8 mouse cellular contexts compared by ENCODE assay signal in the genomic region with DNA sequence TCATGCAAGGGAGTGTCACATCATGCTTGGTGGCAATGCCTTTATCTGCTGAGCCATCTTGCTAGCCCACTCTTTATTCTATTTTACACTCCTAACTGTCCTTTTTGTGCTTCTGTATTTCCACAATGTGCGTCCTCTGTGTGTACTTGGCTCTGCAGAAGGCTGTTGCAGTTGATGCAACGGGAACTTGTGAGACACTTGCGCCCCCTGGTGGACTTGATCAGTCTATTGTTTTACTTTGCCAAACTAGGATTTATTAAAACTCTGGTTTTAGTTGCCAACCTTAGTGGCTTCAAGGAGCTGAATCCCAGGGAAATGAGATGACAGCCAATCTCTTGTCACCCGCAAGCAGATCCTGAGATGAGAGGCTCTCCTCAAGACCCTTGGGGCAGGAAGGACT. TPM values are rescaled to one million over a fixed set of nuclear protein-coding genes. Genes with fewer than 3 reads are reported as not detected.
A peak's percentile ranks its signal among the peaks of the same experiment; 100 is the strongest.
DNase-seq lines count a peak whose midpoint lies in the region; ATAC-seq and TF ChIP-seq lines count a peak whose summit lies in the region.

No protein-coding gene starts in this region.

- peak; percentile 83 for TF ChIP-seq CTCF in midbrain, postnatal 0 days (IDR thresholded peaks at IDR 0.05)

- peak; percentile 38 for ATAC-seq in granulocyte monocyte progenitor cell, adult 5-6 weeks (replicated peaks; ENCODE audit: poor library complexity, severe bottlenecking)
- ATAC-seq in midbrain, postnatal 0 days (ENCODE audit: low FRiP score) = no peak

- H3K4me2 ChIP-seq in midbrain, postnatal 0 days (ENCODE audit: low read depth, low read length, poor library complexity, severe bottlenecking) = no peak overlapping the region

- H3K27me3 ChIP-seq in heart, embryonic 10.5 days (ENCODE audit: insufficient read depth, poor library complexity, severe bottlenecking) = no peaks in the 10 kb centered on the region
- H3K27me3 ChIP-seq in midbrain, postnatal 0 days (ENCODE audit: insufficient read depth, low read length) = no peaks in the 10 kb centered on the region
- no peaks in the 10 kb centered on the region for H3K27me3 ChIP-seq in splenic B cell, adult 2 months (ENCODE audit: control insufficient read depth, insufficient read depth, low read length, poor library complexity, severe bottlenecking)

- WGBS in heart, embryonic 10.5 days = 21% methylated on average over 4 of the region's 4 CpGs
- WGBS in midbrain, postnatal 0 days = 11% methylated on average over 4 of the region's 4 CpGs

- H3K9ac ChIP-seq in midbrain, postnatal 0 days (replicated peaks; ENCODE audit: low read length, poor library complexity, severe bottlenecking) = no peak overlapping the region

- DNase-seq in heart, adult 11 months = peak; percentile 94
- DNase-seq in heart, embryonic 10.5 days (ENCODE audit: low spot score) = no peak
- peak; percentile 78 for DNase-seq in NIH3T3 (ENCODE audit: low read depth)
- peak; percentile 89 to 95 for DNase-seq in cerebellum, postnatal 14 days
- peak; percentile 25 to 40 for DNase-seq in left cerebral cortex, adult 8-10 months (ENCODE audit: low spot score in 2 of 2)
- DNase-seq in midbrain, postnatal 0 days (ENCODE audit: low spot score) = peak; percentile 85
- DNase-seq in splenic B cell, adult 2 months (ENCODE audit: low read depth, low spot score) = peak; percentile 92

- H3K4me1 ChIP-seq in heart, embryonic 10.5 days = 0 out of 2 replicates have a peak, but pooled peaks cover 7% of the 10 kb centered on the region
- H3K4me1 ChIP-seq in midbrain, postnatal 0 days (ENCODE audit: insufficient read depth, low read length) = no peaks in the 10 kb centered on the region

- H3K9me3 ChIP-seq in heart, embryonic 10.5 days = no peaks in the 10 kb centered on the region
- no peaks in the 10 kb centered on the region for H3K9me3 ChIP-seq in midbrain, postnatal 0 days (ENCODE audit: low read length)

- no peaks in the 10 kb centered on the region for H3K36me3 ChIP-seq in heart, embryonic 10.5 days
- no peaks in the 10 kb centered on the region for H3K36me3 ChIP-seq in midbrain, postnatal 0 days (ENCODE audit: insufficient read depth, low read length)
- H3K36me3 ChIP-seq in splenic B cell, adult 2 months (ENCODE audit: control insufficient read depth, insufficient read depth, low read length, poor library complexity, severe bottlenecking) = no peaks in the 10 kb centered on the region

- H3K27ac ChIP-seq in heart, embryonic 10.5 days = no peak overlapping the region
- H3K27ac ChIP-seq in midbrain, postnatal 0 days (ENCODE audit: low read depth, low read length) = no peak overlapping the region

- H3K4me3 ChIP-seq in heart, embryonic 10.5 days = no peak overlapping the region
- H3K4me3 ChIP-seq in midbrain, postnatal 0 days (ENCODE audit: low read depth, low read length) = no peak overlapping the region

RNA-seq across cellular contexts. Expression of a gene that starts 2.0 kb away (rescaled TPM):
- 2.9 TPM in 2 replicates for polyA plus RNA-seq in heart, embryonic 10.5 days (2016; fragmentation: Nextera tagmentation; extraction: Ambion mirVana)
- total RNA-seq in granulocyte monocyte progenitor cell, adult 5-6 weeks (2014; fragmentation: Nextera tagmentation) = not detected in 2 replicates
- total RNA-seq in granulocyte monocyte progenitor cell, adult 5-6 weeks (2017) = 4.3 TPM in 1 of 2 replicates, not detected in the other
- 10 to 100 TPM; 43.0 to 73.3 (median 55.7) TPM for total RNA-seq in left cerebral cortex, adult 8-10 months (2022)
- 3.6 TPM in 1 of 2 replicates, not detected in the other for total RNA-seq in midbrain, postnatal 0 days (2014; rRNA removed)
- polyA plus RNA-seq in midbrain, postnatal 0 days (2015; fragmentation: Nextera tagmentation; extraction: Ambion mirVana) = 2.4 and 4.1 TPM in 2 replicates

RNA-seq across cellular contexts. Expression of a gene that starts 10.1 kb away (rescaled TPM):
- 402 and 470 TPM in 2 replicates for polyA plus RNA-seq in heart, embryonic 10.5 days (2016; fragmentation: Nextera tagmentation; extraction: Ambion mirVana)
- 235 and 335 TPM in 2 replicates for total RNA-seq in granulocyte monocyte progenitor cell, adult 5-6 weeks (2014; fragmentation: Nextera tagmentation)
- 84.1 and 120 TPM in 2 replicates for total RNA-seq in granulocyte monocyte progenitor cell, adult 5-6 weeks (2017)
- 100 to 1,000 TPM; 405 to 436 (median 416) TPM for total RNA-seq in left cerebral cortex, adult 8-10 months (2022)
- 268 and 350 TPM in 2 replicates for total RNA-seq in midbrain, postnatal 0 days (2014; rRNA removed)
- 665 and 685 TPM in 2 replicates for polyA plus RNA-seq in midbrain, postnatal 0 days (2015; fragmentation: Nextera tagmentation; extraction: Ambion mirVana)

RNA-seq across cellular contexts. Expression of a gene that starts 11.5 kb away (rescaled TPM):
- 0.37 TPM in 1 of 2 replicates, not detected in the other for polyA plus RNA-seq in heart, embryonic 10.5 days (2016; fragmentation: Nextera tagmentation; extraction: Ambion mirVana)
- total RNA-seq in granulocyte monocyte progenitor cell, adult 5-6 weeks (2014; fragmentation: Nextera tagmentation) = not detected in 2 replicates
- total RNA-seq in granulocyte monocyte progenitor cell, adult 5-6 weeks (2017) = 0.65 TPM in 1 of 2 replicates, not detected in the other
- not detected for total RNA-seq in left cerebral cortex, adult 8-10 months (2022)
- not detected in 2 replicates for total RNA-seq in midbrain, postnatal 0 days (2014; rRNA removed)
- polyA plus RNA-seq in midbrain, postnatal 0 days (2015; fragmentation: Nextera tagmentation; extraction: Ambion mirVana) = not detected in 2 replicates

RNA-seq across cellular contexts. Expression of a gene that starts 33.5 kb away (rescaled TPM):
- not detected in 2 replicates for polyA plus RNA-seq in heart, embryonic 10.5 days (2016; fragmentation: Nextera tagmentation; extraction: Ambion mirVana)
- total RNA-seq in granulocyte monocyte progenitor cell, adult 5-6 weeks (2014; fragmentation: Nextera tagmentation) = not detected in 2 replicates
- total RNA-seq in granulocyte monocyte progenitor cell, adult 5-6 weeks (2017) = not detected in 2 replicates
- total RNA-seq in left cerebral cortex, adult 8-10 months (2022) = not detected
- not detected in 2 replicates for total RNA-seq in midbrain, postnatal 0 days (2014; rRNA removed)
- polyA plus RNA-seq in midbrain, postnatal 0 days (2015; fragmentation: Nextera tagmentation; extraction: Ambion mirVana) = not detected in 2 replicates

RNA-seq across cellular contexts. Expression of a gene that starts 35.3 kb away (rescaled TPM):
- 298 and 420 TPM in 2 replicates for polyA plus RNA-seq in heart, embryonic 10.5 days (2016; fragmentation: Nextera tagmentation; extraction: Ambion mirVana)
- total RNA-seq in granulocyte monocyte progenitor cell, adult 5-6 weeks (2014; fragmentation: Nextera tagmentation) = 93.8 and 132 TPM in 2 replicates
- total RNA-seq in granulocyte monocyte progenitor cell, adult 5-6 weeks (2017) = 222 and 241 TPM in 2 replicates
- total RNA-seq in left cerebral cortex, adult 8-10 months (2022) = 100 to 1,000 TPM; 243 to 273 (median 258) TPM
- 137 and 237 TPM in 2 replicates for total RNA-seq in midbrain, postnatal 0 days (2014; rRNA removed)
- 271 and 281 TPM in 2 replicates for polyA plus RNA-seq in midbrain, postnatal 0 days (2015; fragmentation: Nextera tagmentation; extraction: Ambion mirVana)
